Mouse (Mus musculus) kidney, postnatal 25 days (tissue): ENCODE measurements at regions not wholly inside any gene's neighbourhood (a gene's known extent, or its start where the extent isn't known, plus 50 kb on each side); places are given as distances from the start of the nearest gene placed in this dataset.
A peak's percentile ranks its signal among the peaks of the same experiment; 100 is the strongest.
"Not testable (repeated sequence)": the region's sequence is repeated elsewhere in the genome, so short reads cannot be mapped to it uniquely, and the experiment has no call there.

Experiments
- DNase-seq, 2 experiments: peaks; one replicate each; pipeline ENCODE4 v3.0.0; 2021; ENCODE audit warnings: mixed read lengths in 2 of 2

DNA sequence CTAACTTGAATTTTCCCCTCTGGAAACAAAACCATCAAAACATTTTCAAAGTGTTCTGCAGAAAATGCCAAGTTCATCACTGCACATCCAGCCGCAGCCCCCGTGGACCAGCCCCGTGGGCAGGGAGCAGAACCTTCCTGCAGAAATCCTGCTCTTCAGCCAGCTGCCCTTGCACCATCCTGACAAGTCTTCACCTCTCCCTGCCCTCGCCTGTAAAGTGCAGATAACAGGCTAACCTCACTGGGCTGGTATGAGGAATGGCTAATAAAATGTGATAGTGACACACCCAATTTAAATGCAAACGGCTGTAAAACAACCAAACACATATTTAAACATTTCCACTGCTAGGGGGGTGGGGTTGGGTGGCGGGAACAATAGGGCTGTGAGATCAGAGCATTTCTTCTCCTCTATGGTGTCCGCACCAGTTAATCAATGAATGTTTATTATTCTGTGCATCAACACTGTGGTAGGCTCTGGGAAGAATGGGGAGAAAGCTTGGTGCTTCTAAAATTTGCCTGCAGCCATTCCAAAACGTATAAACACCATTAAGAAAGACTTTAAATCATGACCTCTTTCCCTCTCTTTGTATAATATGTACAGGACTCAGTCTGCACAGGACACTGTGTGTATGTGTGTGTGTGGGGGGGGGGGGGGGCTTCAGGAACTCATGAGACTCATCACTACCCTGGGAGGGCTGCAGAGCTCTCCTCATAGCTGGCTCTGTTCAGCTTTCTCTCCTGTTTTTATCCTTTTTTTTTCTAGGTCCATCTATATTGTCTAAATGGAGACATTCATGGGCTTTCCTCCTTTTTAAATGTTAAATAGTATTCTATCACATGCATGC lies 215.1 kb upstream of the Klf3 start:
- no peak for DNase-seq

DNA sequence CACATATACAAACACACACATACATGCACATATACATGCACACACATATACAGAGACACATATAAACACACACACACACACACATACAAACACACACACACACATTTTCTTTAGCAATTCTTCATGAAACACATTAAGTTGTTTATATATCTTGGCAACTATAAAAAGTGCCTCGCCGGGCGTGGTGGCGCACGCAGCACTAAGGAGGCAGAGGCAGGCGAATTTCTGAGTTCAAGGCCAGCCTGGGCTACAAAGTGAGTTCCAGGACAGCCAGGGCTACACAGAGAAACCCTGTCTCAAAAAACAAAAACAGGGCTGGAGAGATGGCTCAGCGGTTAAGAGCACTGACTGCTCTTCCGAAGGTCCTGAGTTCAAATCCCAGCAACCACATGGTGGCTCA lies 214.4 kb upstream of the Klf3 start:
- DNase-seq, result not testable (repeated sequence)

DNA sequence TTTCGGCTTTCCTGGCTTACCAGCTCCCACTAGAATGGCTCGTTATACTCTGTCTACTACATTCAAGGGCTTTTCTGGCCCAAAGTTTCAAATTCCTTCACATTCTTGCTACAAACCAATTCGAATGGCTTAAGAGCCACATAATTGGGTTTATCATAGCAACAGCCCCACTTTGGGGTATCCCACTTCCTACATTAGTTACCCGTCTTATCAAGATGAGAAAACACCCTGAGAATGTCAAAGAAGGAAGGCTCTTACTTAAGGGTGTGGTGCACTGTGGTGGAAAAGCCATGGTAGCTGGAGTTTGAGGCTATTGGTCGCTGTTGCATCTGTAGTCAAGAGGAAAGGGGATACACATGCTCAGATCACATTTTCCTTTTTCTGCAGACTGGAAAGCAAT lies 213.2 kb upstream of the Klf3 start:
- no peak for DNase-seq

DNA sequence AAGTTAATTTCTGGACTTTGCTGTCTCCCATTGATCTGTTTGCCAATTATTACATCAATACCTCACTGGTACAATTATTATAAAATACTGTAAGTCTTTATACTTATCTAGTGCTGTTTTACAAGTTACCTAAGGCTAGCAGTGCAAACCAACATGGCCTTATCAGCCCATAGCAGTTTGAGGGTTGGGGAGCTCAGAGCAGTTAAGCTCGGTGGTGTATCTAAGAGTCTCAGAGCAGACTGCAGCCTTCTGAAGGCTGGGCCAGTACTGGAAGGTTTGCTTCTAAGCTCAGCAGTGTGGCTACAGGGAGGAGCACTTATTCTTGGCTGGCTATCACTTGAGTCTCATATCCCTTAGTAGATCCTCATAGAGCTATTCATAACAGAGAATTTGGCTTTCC lies 212.4 kb upstream of the Klf3 start:
- DNase-seq, result no peak

DNA sequence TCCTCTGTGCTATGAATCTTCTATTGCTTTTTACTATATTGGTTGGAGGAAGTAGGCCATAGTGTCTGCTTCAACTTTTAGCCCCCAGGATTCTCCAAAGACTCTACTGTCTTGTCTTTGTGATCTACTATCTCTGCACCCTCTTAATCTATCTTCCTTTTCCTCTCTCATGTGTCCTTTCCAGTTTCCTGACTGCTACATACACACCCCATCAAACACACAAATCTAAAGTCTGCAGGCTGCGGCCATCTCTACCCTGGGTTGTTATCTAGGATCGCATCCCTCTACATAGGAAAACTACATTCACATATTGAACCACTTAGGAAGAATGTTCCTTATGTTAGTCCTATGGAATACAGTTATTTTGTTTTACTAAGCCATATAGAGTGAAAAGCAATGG lies 211.4 kb upstream of the Klf3 start:
- DNase-seq, result no peak

DNA sequence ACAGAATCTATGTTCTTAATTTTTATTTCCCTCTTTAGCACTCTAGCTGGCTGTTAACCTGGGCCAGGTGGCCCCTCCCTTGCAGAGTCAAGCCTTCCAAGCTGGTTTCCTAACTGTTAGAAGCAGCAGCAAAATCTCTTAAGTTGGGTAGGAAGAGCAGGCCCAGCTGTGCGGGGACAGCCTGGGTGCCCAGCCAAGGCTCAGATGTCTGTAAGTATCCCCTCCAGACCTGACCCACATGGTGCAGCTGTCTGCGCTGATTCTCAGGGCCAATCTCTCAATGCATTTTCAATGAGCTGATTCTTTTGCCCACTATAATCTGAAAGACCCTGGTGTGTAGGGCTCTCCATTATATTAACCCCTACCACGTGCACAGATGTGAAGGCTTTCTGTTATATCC lies 208.0 kb upstream of the Klf3 start:
- no peak for DNase-seq

DNA sequence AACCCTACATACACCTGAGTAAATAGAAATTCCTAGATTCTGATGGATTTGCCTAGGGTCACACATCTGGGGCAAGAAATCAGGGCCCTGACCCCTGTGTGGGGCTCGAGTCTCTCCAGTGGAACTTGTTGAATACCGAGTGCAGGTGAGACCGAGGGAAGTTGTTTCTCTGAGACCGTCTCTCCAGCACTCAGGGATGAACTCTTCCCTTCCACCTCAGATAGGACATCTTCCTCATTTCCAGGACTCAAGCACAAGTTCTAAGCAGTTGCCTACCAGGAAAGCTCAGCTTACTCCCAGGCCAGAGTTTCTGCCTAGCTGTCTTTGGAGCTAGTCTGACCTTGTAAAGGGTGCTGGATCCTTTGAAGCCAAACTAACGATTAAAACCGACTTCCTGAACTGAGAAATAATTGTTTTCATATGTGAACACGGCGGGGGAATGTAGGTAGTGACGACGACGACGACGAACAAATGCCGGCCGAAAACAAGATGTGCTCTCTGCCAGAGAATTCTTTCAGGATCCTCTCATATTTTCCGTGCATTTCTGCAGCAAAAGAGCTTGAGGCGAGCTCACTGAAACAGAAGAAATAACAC lies 207.3 kb upstream of the Klf3 start:
- DNase-seq, result no peak

DNA sequence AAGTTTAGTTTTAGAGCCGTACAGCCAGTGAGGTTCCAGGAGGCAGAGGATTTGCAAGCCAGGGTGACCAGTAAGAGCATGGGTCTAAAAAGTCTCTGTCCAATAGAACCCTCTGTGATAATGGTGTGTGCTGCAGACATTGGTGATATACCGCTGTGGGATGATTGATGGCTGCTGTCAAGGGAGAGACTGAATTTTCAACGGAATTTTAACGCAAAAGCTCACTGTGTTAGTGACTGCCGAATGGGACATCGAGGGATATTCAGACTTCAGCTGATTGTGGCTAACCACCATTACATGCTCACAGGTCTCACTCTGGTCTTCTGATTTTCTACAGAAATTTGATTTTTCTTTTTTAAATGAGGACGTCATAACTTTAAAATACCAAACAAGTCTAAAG lies 206.2 kb upstream of the Klf3 start:
- no peak for DNase-seq

DNA sequence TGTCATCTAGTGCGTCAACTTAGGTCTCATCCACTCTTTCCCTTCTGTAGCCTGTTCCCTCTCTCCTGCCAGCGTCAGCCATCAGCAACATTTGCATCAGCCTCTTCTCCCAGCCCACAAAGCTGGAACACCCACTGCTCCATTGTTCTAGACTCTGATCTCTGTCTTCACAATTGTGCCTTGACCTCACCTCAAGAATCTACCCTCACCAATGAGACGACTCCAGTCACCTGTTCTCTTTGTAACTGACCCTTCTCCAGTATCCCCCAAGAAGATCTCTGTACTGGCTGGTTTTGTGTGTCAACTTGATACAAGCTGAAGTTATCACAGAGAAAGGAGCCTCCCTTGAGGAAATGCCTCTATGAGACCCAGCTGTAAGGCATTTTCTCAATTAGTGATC lies 205.7 kb upstream of the Klf3 start:
- DNase-seq, result no peak

DNA sequence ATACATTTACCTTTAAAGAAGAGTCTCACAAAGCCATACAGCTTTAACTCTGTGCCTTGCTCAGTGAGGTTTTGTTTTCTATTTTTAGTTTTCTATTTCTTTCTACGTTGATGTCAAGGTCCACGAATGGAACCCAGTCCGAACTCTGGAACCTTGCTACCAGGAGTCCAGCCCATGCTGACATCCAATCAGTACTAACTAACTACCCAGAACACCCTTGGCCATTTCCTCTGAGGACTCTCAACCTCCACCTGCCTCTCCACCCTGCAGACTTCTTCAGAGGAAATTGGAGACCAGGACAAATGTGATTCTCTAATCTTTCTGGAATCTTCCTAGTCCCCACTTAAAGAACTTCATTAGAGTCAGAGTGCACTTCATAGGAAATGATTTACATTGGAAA lies 204.6 kb upstream of the Klf3 start:
- DNase-seq, result peak; percentile 57 to 83

DNA sequence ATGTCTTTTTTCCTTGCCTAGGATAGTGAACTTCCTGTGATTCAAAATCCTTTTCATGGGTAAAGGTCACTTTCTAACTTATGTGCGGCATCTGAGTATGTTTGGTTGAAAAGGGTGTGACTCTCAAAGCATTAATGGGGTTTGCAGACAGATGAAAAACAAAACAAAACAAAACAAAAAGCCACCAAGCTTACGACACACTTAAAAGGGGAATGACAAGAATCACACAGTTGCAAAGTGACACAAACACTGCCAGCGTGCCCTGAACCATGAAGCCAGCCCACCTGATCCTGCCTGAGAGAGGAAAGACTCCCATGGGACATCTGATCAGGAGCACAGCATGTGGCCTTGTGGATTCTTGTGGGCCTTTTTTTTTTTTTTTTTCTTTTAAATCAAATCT lies 204.2 kb upstream of the Klf3 start:
- no peak for DNase-seq

DNA sequence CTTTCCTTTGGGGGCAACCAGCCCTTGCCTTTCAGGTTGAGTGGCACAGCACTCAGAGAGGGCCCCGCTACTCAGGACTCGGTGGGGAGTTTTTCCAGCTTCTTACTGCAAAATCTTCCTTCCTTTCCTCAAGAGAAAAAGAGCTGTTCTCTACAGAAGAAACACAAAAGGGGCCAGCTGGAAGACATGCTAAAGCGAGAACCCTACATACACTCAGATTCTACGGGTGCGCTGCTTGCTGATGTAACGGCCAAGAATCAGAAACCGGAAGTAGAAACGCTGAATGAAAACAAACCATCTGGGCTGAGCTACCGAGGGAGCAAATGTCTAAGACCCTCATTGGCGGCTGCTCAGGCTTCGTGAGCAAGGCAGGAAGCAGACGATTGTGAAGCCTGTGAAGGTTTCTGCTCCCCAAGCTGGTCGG lies 203.3 kb upstream of the Klf3 start:
- DNase-seq, result peak; percentile 28 to 50

DNA sequence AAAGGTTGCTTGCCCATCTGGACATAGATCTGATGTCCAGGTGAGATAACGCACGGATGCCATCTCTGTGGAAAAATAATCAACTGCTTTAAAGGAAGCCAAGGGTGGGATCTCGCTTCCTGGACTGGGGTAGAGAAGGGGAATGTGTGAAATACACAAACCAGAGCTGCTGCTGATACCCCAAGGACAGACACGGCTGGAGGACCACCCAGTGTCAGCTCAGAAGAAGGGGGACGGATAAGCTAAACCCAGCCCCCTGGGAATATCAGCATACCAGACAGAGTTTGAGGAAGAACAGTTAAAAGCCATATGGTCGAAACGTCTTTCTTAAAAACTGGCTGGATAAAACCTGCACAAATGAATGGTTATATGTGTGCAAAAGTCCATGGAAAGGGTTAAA lies 202.8 kb upstream of the Klf3 start:
- no peak for DNase-seq

DNA sequence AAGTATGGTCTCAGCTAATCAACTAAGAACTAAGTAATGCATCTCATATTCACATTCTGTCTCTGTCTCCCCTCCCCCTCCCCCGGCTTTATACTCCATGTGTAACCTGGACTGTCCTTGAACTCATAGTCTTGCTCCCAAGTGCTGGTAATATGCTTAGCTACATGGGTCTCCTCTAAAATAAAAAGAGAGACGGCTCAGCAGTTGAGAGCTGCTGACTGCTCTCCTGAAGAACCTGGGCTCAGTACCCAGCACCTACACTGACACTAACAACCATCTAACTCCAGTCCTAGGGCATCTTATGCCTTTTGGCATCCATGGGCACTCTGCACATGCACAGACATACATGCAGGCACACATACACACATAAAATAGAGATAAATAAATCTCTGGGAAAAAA lies 202.4 kb upstream of the Klf3 start:
- DNase-seq, result no peak

DNA sequence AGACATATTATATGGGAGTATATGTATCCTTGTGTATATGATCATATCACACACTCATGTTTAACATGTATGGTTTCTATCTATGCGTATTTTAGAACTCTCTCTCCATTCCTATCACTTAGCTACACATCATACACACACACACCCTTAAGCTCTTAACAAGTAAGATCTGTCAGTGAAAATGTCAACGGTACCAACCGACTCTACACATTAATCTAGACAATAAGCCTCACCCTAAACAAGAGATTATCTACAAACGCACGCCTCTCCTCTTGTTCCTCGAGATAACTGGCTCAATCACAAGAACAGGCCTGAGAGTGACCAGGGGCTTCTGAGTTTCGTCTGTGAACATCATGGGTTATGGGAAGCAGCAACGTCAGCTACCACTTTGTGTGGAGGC lies 201.9 kb upstream of the Klf3 start:
- no peak for DNase-seq

DNA sequence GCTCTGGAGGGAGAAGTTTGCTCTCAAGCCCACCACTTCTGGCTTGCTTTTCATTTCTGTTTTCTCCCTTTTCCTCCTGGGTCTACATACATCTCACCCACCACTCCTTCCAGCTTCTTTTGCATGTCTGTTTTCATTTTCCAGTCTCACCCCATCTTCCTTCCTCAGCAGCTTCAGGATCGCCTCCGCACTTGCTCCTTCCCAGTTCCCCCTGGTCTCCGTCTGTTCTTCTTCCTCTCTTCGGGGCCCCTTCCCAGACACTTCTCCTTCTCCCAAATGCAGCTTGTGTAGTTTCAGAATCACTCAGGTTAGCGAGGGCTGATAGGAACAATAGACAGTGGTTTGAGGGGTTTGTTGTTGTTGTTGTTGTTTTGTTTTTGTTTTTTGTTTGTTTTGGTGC lies 201.4 kb upstream of the Klf3 start:
- DNase-seq, result no peak

DNA sequence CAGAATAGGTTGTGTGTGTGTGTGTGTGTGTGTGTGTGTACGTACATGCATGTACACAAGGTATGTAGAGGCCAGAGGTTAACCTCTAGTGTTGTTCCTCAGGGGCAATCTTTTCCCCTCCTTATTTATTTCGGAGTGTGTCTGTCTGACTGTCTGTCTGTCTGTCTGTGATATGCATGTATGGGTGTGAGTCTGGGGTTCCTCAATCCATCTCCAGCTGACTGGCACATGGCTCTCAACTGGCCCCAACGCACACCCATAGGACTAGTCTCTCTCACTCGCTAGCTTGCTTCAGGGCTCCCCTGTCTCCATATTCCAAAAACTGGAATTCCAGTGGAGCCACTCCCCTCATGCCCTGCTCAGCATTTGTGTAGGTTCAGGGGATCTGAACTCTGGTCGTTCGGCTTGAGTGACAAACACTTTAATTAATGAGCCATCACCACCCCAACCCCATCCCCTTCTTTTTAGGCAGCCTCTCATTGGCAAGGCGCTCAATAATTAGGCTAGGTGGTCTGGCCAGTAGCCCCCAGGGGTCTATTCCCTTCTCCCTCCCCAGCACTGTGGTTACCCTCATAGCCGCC lies 200.7 kb upstream of the Klf3 start:
- peak; percentile 55 to 71 for DNase-seq

DNA sequence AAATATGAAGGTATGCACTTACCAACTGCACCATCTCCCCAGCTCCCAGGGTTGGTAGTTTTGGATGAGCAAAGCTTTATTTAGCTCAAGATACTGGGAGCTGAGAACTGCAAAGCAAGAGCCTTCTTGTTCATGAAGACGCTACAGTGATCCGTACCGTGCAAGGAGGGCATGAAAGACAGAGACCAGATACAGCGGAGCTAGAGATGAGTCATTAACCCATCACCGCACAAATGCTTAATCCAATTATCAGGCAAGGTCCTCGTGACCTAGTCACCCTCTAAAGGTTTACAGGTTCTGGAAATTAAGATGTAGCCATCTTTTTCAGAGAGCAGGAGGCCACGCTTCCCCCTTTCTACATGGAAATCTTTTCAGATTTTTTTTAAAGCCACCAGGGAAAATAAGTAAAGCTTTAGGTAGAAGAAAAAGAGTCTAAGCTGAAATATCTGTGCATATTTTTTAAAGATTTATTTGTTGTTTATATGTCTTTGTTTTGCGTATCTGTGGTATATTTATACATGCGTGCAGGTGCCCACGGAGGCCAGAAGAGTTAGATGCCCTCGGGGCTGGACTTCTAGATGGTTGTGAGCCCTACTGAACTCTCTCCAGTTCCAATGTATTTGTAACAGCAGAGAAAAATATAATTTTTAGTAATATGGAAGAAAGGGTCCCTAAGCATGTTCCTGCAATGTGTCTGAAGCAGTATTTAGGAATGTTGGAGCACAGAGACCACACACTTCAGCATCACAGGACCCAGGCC lies 200.0 kb upstream of the Klf3 start:
- DNase-seq, result peak; percentile 49 to 65

DNA sequence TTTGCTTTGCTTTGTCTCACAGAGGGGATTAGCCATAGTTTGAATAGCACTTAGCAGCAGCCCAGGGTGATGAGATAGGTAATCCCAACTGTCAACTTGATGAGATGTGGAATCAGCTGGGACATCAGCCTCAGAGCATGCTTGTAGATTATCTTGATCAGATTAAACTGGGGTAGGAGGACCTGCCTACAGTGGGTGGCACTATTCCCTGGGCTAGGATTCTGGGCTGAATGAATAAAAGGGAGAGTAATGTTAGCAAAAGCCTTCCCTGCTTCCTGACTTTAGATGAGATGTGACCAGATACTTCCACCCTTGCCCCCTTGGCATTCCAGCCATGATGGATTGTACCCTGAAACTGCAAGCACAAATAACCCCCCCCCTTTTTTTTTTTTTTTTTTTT lies 198.0 kb upstream of the Klf3 start:
- no peak for DNase-seq

DNA sequence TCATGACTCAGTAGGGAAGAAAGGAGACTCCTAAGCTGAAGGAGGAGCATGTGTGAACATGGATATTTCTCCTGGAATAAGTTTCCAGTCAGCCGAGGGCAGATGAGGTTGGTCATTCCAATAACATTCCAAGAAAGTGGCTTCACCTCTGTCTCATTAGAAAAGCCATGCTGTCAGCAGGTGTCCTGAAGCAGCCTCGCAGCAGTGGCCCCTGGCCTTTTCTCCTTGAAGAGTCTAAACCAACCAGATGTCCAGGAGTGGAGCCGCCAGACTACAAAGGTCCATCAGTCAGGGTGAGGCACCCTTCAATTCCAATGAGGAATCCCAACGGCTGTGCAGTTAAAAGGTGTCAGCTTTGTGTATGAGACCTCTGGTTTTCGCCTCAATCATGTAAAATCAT lies 197.2 kb upstream of the Klf3 start:
- peak; percentile 52 to 79 for DNase-seq

DNA sequence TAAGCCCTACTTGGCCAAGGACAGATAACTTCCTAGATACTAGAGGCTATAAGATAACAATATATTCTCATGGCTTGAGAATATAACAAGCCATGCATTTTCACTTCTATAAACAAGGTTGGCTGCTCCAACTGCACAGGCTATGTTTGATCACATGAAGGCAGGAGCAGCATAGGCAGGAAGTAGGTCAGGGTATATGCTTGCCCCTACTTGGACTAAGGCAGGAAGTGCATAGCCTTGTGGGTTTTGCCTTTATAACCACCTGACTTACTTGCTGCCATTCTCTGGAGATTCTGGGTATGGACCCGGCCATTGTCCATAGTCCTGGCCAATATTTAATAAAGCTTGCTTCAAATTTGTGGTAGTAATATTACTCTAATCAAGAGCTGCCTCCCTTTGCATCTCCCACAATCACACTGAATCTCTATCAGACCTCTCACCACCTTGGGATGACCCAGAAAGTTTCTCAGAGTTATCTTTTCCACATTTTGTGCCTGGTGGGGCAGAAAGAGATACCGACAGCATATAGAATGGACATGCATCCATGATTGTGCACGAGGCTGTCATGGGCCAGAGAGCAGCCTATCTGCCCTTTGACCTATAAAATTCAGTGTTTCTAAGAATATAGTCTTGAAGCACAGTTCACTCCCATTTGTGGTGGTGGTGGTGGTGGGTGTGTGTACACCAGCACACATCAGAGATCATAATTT lies 193.7 kb upstream of the Klf3 start:
- no peak for DNase-seq

DNA sequence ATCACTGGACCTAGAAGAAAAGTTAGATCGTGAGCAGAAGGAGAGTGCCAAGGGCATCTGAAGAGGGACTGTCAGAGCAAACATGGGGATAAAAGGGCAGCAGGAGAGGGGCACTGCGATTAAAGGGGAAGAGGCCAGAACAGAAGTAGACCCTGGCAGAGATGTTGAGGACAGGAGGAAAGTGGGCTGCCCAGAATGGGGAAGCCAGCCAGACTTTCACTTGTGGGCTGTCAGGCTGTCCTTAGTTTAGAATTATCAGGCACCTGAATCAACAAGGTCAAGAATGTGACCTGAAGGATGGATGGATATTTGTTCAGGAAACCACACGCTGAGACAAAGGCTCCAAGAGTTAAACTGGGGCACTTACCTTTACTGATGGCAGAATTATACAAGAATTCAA lies 193.0 kb upstream of the Klf3 start:
- no peak for DNase-seq
